ENCODE assay signal across 26 mouse cellular contexts in the genomic region with DNA sequence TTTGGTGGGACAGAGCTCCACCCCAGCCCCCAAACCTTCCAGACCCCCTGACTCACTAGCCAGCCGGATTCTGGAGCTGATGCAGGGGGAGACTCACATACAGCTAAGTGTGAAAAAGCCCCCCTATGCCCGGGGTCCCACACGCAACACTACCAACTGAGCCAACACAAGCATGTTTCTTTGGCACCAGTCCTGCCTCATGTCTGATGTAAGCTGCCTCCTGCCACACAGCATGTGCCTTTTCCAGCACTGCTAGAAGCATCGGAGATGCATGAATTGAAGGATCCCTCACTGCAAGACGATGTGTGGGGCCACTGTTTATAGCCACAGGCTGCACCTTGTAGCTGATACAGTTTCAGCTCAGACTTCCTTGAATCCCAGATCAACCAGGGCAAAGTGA. TPM values are rescaled to one million over a fixed set of nuclear protein-coding genes. Genes with fewer than 3 reads are reported as not detected.
"Had no signal": no experiment of that assay in that cellular context is flagged by ENCODE, and none has a peak within 500 bp of the region (broad histone marks: within the 10 kb centered on the region; RNA-seq: fewer than 3 reads in every experiment).

No protein-coding gene starts in this region.

- ATAC-seq: midbrain, embryonic 15.5 days had no signal

- H3K9ac ChIP-seq: liver, embryonic 13.5 days; midbrain, embryonic 15.5 days; neural tube, embryonic 13.5 days; stomach, embryonic 15.5 days had no signal

- H3K9me3 ChIP-seq: liver, embryonic 13.5 days; midbrain, embryonic 15.5 days; neural tube, embryonic 13.5 days; stomach, embryonic 15.5 days had no signal

- H3K4me2 ChIP-seq: liver, embryonic 13.5 days; midbrain, embryonic 11.5 days; midbrain, embryonic 15.5 days; neural tube, embryonic 13.5 days; stomach, embryonic 15.5 days had no signal

- H3K27ac ChIP-seq: kidney, postnatal 0 days; liver, embryonic 13.5 days; midbrain, embryonic 15.5 days; neural tube, embryonic 13.5 days; stomach, embryonic 15.5 days had no signal

- DNase-seq: kidney, postnatal 25 days; liver, embryonic 13.5 days; lung, adult 2 months; lung, postnatal 14 days; lung, postnatal 4 days; retina, postnatal 1 day; right cerebral cortex, postnatal 25 days; spleen, adult 18-20 months; thymus, postnatal 36 days had no signal

- H3K36me3 ChIP-seq: liver, embryonic 13.5 days; midbrain, embryonic 15.5 days; stomach, embryonic 15.5 days had no signal

- H3K4me3 ChIP-seq: liver, embryonic 13.5 days; midbrain, embryonic 15.5 days; myocyte; neural tube, embryonic 13.5 days; stomach, embryonic 15.5 days had no signal

- H3K27me3 ChIP-seq: midbrain, embryonic 15.5 days; neural tube, embryonic 13.5 days; stomach, embryonic 15.5 days had no signal

- H3K4me1 ChIP-seq: liver, embryonic 13.5 days; midbrain, embryonic 15.5 days; neural tube, embryonic 13.5 days; stomach, embryonic 15.5 days had no signal

RNA-seq across cellular contexts. Expression of a gene that starts 9.3 kb away (rescaled TPM):
- total RNA-seq: megakaryocyte progenitor cell, adult 5-6 weeks; megakaryocyte-erythroid progenitor cell, adult 5-6 weeks; monocyte, adult 5-6 weeks; neutrophil, adult 5-6 weeks had no signal

RNA-seq across cellular contexts. Expression of a gene that starts 14.6 kb away (rescaled TPM):
- total RNA-seq: liver, adult 2 months; megakaryocyte progenitor cell, adult 5-6 weeks; megakaryocyte-erythroid progenitor cell, adult 5-6 weeks; monocyte, adult 5-6 weeks; neutrophil, adult 5-6 weeks had no signal
- polyA plus RNA-seq: kidney, embryonic 14.5 days; limb, embryonic 11.5 days; liver, embryonic 13.5 days; liver, embryonic 16.5 days; lung, adult 2 months; lung, embryonic 16.5 days had no signal

RNA-seq across cellular contexts. Expression of a gene that starts 17.2 kb away (rescaled TPM):
- total RNA-seq: liver, adult 2 months; megakaryocyte progenitor cell, adult 5-6 weeks; megakaryocyte-erythroid progenitor cell, adult 5-6 weeks; monocyte, adult 5-6 weeks; neutrophil, adult 5-6 weeks had no signal
- polyA plus RNA-seq: kidney, embryonic 14.5 days; kidney, postnatal 0 days; limb, embryonic 11.5 days; liver, adult 2 months; liver, embryonic 13.5 days; liver, embryonic 16.5 days; lung, adult 2 months; lung, embryonic 16.5 days; midbrain, embryonic 11.5 days; myocyte; neural tube, embryonic 13.5 days; stomach, embryonic 15.5 days; urinary bladder, adult 2 months had no signal

RNA-seq across cellular contexts. Expression of a gene that starts 36.0 kb away (rescaled TPM):
- total RNA-seq: left cerebral cortex, postnatal 25 days; liver, adult 2 months; megakaryocyte progenitor cell, adult 5-6 weeks; megakaryocyte-erythroid progenitor cell, adult 5-6 weeks; monocyte, adult 5-6 weeks; neutrophil, adult 5-6 weeks had no signal
- polyA plus RNA-seq: liver, adult 2 months; myocyte; urinary bladder, adult 2 months had no signal
